Mouse (Mus musculus) CH12.LX (cell line): ENCODE measurements at regions not wholly inside any gene's neighbourhood (a gene's known extent, or its start where the extent isn't known, plus 50 kb on each side); places are given as distances from the start of the nearest gene placed in this dataset.

Experiments
- DNase-seq: peaks from one replicate; pipeline ENCODE4 v3.0.0-alpha.2; 2013; ENCODE audit errors: extremely low read depth
- H3K27ac ChIP-seq: 2 replicates; pipeline ENCODE4 v1.5.1; 2012; ENCODE audit warnings: low read depth, mild to moderate bottlenecking, control low read depth, moderate library complexity; ENCODE audit not compliant: insufficient read depth
- H3K27me3 ChIP-seq: replicated peaks from 2 replicates; pipeline ENCODE3; 2012; ENCODE audit warnings: inconsistent platforms
- H3K36me3 ChIP-seq, 2 experiments: replicated peaks in 1 of 2; 2 replicates each; pipeline versions ENCODE3 to v1.6.1; 2012; ENCODE audit warnings: inconsistent platforms in 1 of 2, low read length in 1 of 2, mild to moderate bottlenecking in 1 of 2, mixed read lengths in 1 of 2, moderate library complexity in 1 of 2; ENCODE audit not compliant: control insufficient read depth in 1 of 2, insufficient read depth in 1 of 2
- H3K4me1 ChIP-seq, 2 experiments: 2 replicates each; pipeline ENCODE4 v1.6.1; 2012; ENCODE audit warnings: inconsistent platforms in 1 of 2, moderate library complexity in 1 of 2; ENCODE audit not compliant: insufficient read depth in 2 of 2, control insufficient read depth in 1 of 2
- H3K4me2 ChIP-seq: 2 replicates; pipeline ENCODE4 v1.6.1; 2012; ENCODE audit warnings: low read depth, mild to moderate bottlenecking, control low read depth; ENCODE audit not compliant: poor library complexity, insufficient read depth, severe bottlenecking
- H3K4me3 ChIP-seq, 3 experiments: fragments of 150-350 bp in 1 of 3; sonication (generic) in 1 of 3; replicated peaks in 1 of 3; 2 replicates each; pipeline versions ENCODE3 to v1.5.1; 2011 to 2012; ENCODE audit warnings: low read depth in 2 of 3, low read length in 2 of 3, mild to moderate bottlenecking in 2 of 3, moderate library complexity in 2 of 3, control low read depth in 1 of 3, improper control_type of control experiment in 1 of 3, inconsistent platforms in 1 of 3, mixed read lengths in 1 of 3; ENCODE audit not compliant: poor library complexity in 1 of 3
- H3K79me2 ChIP-seq: replicated peaks from 2 replicates; pipeline ENCODE4 v1.6.1; 2012; ENCODE audit warnings: mild to moderate bottlenecking, moderate library complexity; ENCODE audit not compliant: control insufficient read depth, poor library complexity, insufficient read depth, severe bottlenecking; ENCODE audit errors: extremely low read depth
- H3K9ac ChIP-seq: 2 replicates; pipeline ENCODE4 v1.6.1; 2012; ENCODE audit warnings: low read depth, mild to moderate bottlenecking, control low read depth, moderate library complexity; ENCODE audit not compliant: insufficient read depth
- H3K9me3 ChIP-seq: replicated peaks from 2 replicates; pipeline ENCODE3; 2012; ENCODE audit warnings: low read length, inconsistent platforms, mixed read lengths
- BHLHE40 ChIP-seq: IDR thresholded peaks from 2 replicates; pipeline ENCODE4 v1.6.1; 2011; ENCODE audit warnings: mild to moderate bottlenecking, low read depth, low read length, improper control_type of control experiment
- CHD2 ChIP-seq: IDR thresholded peaks from 2 replicates; pipeline ENCODE4 v1.6.1; 2011; ENCODE audit warnings: low read length, improper control_type of control experiment
- CTCF ChIP-seq, 2 experiments: IDR thresholded peaks in 1 of 2; conservative IDR thresholded peaks in 1 of 2; 2 replicates each; pipeline ENCODE4 v1.5.1; 2011 to 2012; ENCODE audit warnings: low read depth in 2 of 2, low read length in 2 of 2, improper control_type of control experiment in 1 of 2, inconsistent platforms in 1 of 2, mild to moderate bottlenecking in 1 of 2, moderate library complexity in 1 of 2
- ETS1 ChIP-seq: conservative IDR thresholded peaks from 2 replicates; pipeline ENCODE4 v1.6.1; 2012; ENCODE audit warnings: low read depth, mild to moderate bottlenecking, inconsistent platforms, low read length, improper control_type of control experiment, moderate library complexity
- GABPA ChIP-seq: IDR thresholded peaks from 2 replicates; pipeline ENCODE4 v1.6.1; 2012; ENCODE audit warnings: low read depth, low read length, improper control_type of control experiment, inconsistent platforms; ENCODE audit not compliant: insufficient replicate concordance
- HCFC1 ChIP-seq: IDR thresholded peaks from 2 replicates; pipeline ENCODE4 v1.6.1; 2012; ENCODE audit warnings: low read depth, mild to moderate bottlenecking, inconsistent platforms, low read length, improper control_type of control experiment
- IRF4 ChIP-seq: IDR thresholded peaks from 2 replicates; pipeline ENCODE4 v1.6.1; 2014; ENCODE audit warnings: low read depth, mild to moderate bottlenecking, inconsistent platforms, low read length, improper control_type of control experiment
- MAZ ChIP-seq: IDR thresholded peaks from 2 replicates; pipeline ENCODE4 v1.6.1; 2012; ENCODE audit warnings: low read depth, mild to moderate bottlenecking, inconsistent platforms, low read length, improper control_type of control experiment, moderate library complexity
- MEF2A ChIP-seq: IDR thresholded peaks from 2 replicates; pipeline ENCODE4 v1.6.1; 2014; ENCODE audit warnings: low read depth, mild to moderate bottlenecking, inconsistent platforms, low read length, improper control_type of control experiment, borderline replicate concordance
- NELFE ChIP-seq: IDR thresholded peaks from 2 replicates; pipeline ENCODE4 v1.6.1; 2011; ENCODE audit warnings: low read depth, low read length, improper control_type of control experiment
- NRF1 ChIP-seq: IDR thresholded peaks from 2 replicates; pipeline ENCODE4 v1.6.1; 2014; ENCODE audit warnings: low read depth, mild to moderate bottlenecking, inconsistent platforms, low read length, improper control_type of control experiment, moderate library complexity
- TBP ChIP-seq: conservative IDR thresholded peaks from 2 replicates; pipeline ENCODE4 v1.6.1; 2011; ENCODE audit warnings: low read depth, low read length, improper control_type of control experiment
- TCF12 ChIP-seq: IDR thresholded peaks from 2 replicates; pipeline ENCODE4 v1.6.1; 2014; ENCODE audit warnings: low read depth, mild to moderate bottlenecking, inconsistent platforms, low read length, improper control_type of control experiment
- USF2 ChIP-seq: conservative IDR thresholded peaks from 2 replicates; pipeline ENCODE4 v1.6.1; 2011; ENCODE audit warnings: low read depth, low read length, improper control_type of control experiment
- ZC3H11A ChIP-seq: IDR thresholded peaks from 2 replicates; pipeline ENCODE4 v1.6.1; 2012; ENCODE audit warnings: low read depth, mild to moderate bottlenecking, inconsistent platforms, low read length, improper control_type of control experiment
- ZMIZ1 ChIP-seq: IDR thresholded peaks from 2 replicates; pipeline ENCODE4 v1.6.1; 2012; ENCODE audit warnings: low read depth, mild to moderate bottlenecking, inconsistent platforms, low read length, improper control_type of control experiment
- dilution Hi-C: fragments of 300-500 bp; cut with MboI; formaldehyde crosslinking; loops from 2 replicates; pipeline ENCODE4 v1.14.3; 2020; ENCODE audit warnings: low sequenced_read_pairs; ENCODE audit not compliant: extremely low pct_unique_long_range_greater_than_20kb, extremely low pct_ligation_motif_present
- in situ Hi-C: fragments of 300-500 bp; cut with MboI; formaldehyde crosslinking; loops from 3 replicates; pipeline ENCODE4 v1.14.3; 2019; ENCODE audit warnings: low sequenced_read_pairs, low pct_ligation_motif_present, low pct_unique_long_range_greater_than_20kb, mixed read lengths

DNA sequence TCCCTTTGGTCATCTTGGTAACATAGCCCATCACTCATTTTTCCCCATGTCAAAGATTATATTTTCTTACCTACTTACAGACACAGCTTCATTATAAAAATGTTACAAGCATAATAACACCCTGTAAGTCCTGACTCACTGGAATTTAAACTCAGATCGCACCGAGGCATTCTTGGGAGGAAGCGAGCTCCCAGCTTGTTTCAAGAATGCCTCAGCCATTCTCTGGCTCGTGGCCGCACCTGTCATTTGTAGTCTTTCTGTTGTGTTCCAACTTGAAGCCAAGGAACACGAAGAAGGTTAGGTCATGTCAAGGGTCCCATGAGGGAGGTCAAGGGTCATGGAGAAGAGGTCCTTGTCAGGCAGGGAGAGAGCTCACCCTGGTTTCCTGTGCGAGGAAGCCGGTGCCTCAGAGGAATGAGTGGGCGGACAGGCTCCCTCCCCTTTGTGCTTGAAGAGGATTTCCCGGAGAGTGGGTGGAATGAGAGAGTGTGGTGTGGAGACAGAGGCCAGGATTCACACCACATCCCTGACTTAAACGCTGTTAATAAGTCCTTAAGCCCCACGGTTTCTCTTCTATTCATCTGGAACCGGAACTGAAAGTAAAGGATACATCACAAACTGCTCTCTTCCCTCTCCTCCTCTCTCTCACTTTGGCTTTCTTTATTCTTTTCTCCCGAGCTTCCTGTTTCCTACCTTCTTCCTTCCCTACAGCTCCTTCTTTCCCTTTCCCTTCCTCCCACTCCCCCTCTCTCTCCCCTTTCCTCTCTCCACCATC lies 177.8 kb downstream of the Maf start:
- H3K4me3 ChIP-seq = no peak overlapping the region
- no peaks in the 10 kb centered on the region for H3K36me3 ChIP-seq
- H3K4me1 ChIP-seq = no peaks in the 10 kb centered on the region
- dilution Hi-C loops = no loop called here
- peaks cover 76% of the 10 kb centered on the region for H3K27me3 ChIP-seq
- no peak overlapping the region for H3K4me2 ChIP-seq
- in situ Hi-C loops = no loop called here
- H3K9ac ChIP-seq = no peak overlapping the region
- no peak overlapping the region for H3K27ac ChIP-seq
- H3K79me2 ChIP-seq = no peaks in the 10 kb centered on the region
- DNase-seq = no peak
- no peak for TF ChIP-seq NRF1
- no peak for TF ChIP-seq ZMIZ1
- no peak for TF ChIP-seq GABPA
- TF ChIP-seq MEF2A = no peak
- no peak for TF ChIP-seq CHD2
- TF ChIP-seq HCFC1 = no peak
- no peak for TF ChIP-seq NELFE
- no peak for TF ChIP-seq USF2
- no peak for TF ChIP-seq MAZ
- no peak for TF ChIP-seq IRF4
- no peak for TF ChIP-seq ETS1
- no peak for TF ChIP-seq TCF12
- no peak for TF ChIP-seq ZC3H11A
- no peak for TF ChIP-seq BHLHE40
- TF ChIP-seq CTCF (conservative IDR thresholded peaks at IDR 0.05 in 1 of 2, IDR thresholded peaks at IDR 0.05 in 1 of 2; ENCODE audit: low read depth in 2 of 2, low read length in 2 of 2) = no peak
- H3K9me3 ChIP-seq = no peaks in the 10 kb centered on the region

- Histone ChIP-seq H3K36me3 (no peaks in the 10 kb centered on the region), H3K9ac (no peak overlapping the region), H3K4me3 (no peak overlapping the region), H3K9me3 (no peaks in the 10 kb centered on the region), H3K4me2 (no peak overlapping the region), H3K79me2 (no peaks in the 10 kb centered on the region), H3K27me3 (peaks cover 78% of the 10 kb centered on the region), H3K4me1 (no peaks in the 10 kb centered on the region), H3K27ac (no peak overlapping the region)
- dilution Hi-C loops = no loop called here
- no peak for DNase-seq
- TF ChIP-seq TBP (no peak), MEF2A (no peak), ETS1 (no peak)
- in situ Hi-C loops = no loop called here
Observed at GRCm38 (mm10) chr8:115528879-115529278, 178.7 kb downstream of the Maf start.
